Mouse (Mus musculus) limb, embryonic 14.5 days (tissue): Measurements from ENCODE around the gene Hist1h2bf. TPM values are rescaled to one million over a fixed set of nuclear protein-coding genes. Genes with fewer than 3 reads are reported as not detected.
"Not testable (repeated sequence)": the region's sequence is repeated elsewhere in the genome, so short reads cannot be mapped to it uniquely, and the experiment has no call there.

Experiments used
- ATAC-seq: fragments of 200-750 bp; cut with Nextera tagmentation; 2 replicates; pipeline ENCODE4 v1.8.0; 2017; ENCODE audit warnings: low read depth, moderate number of reproducible peaks, moderate TSS enrichment; ENCODE audit not compliant: low FRiP score
- DNase-seq: peaks from one replicate; pipeline ENCODE4 v3.0.0-alpha.2; 2015; ENCODE audit warnings: low spot score
- H3K27ac ChIP-seq: fragments of 300-500 bp; sonication (generic); replicated peaks from 2 replicates; pipeline ENCODE4 v1.5.1; 2014; ENCODE audit warnings: low read depth, mild to moderate bottlenecking, low read length, moderate library complexity, mixed read lengths
- H3K27me3 ChIP-seq: fragments of 300-500 bp; sonication (generic); 2 replicates; pipeline ENCODE4 v1.6.1; 2014; ENCODE audit warnings: low read length, mixed read lengths; ENCODE audit not compliant: control insufficient read depth, insufficient read depth
- H3K36me3 ChIP-seq: fragments of 300-500 bp; sonication (generic); 2 replicates; pipeline ENCODE4 v1.6.1; 2014; ENCODE audit warnings: mild to moderate bottlenecking, low read length, moderate library complexity, mixed read lengths; ENCODE audit not compliant: control insufficient read depth, insufficient read depth
- H3K4me1 ChIP-seq: fragments of 300-500 bp; sonication (generic); 2 replicates; pipeline ENCODE4 v1.6.1; 2014; ENCODE audit warnings: antibody characterized with exemption, low read length, mixed read lengths; ENCODE audit not compliant: control insufficient read depth, insufficient read depth
- H3K4me2 ChIP-seq: fragments of 300-500 bp; sonication (generic); replicated peaks from 2 replicates; pipeline ENCODE4 v1.6.1; 2014; ENCODE audit warnings: low read depth, mild to moderate bottlenecking, low read length, moderate library complexity; ENCODE audit not compliant: severe bottlenecking
- H3K4me3 ChIP-seq: fragments of 300-500 bp; sonication (generic); replicated peaks from 2 replicates; pipeline ENCODE4 v1.5.1; 2014; ENCODE audit warnings: low read length
- H3K9ac ChIP-seq: fragments of 300-500 bp; sonication (generic); 2 replicates; pipeline ENCODE4 v1.6.1; 2014; ENCODE audit warnings: mild to moderate bottlenecking, low read depth, low read length, moderate library complexity; ENCODE audit not compliant: severe bottlenecking
- H3K9me3 ChIP-seq: fragments of 300-500 bp; sonication (generic); 2 replicates; pipeline ENCODE4 v1.6.1; 2016; ENCODE audit warnings: low read length; ENCODE audit not compliant: control insufficient read depth
- POLR2A ChIP-seq: fragments of 200-500 bp; IDR thresholded peaks from 2 replicates; pipeline ENCODE4 v1.8.0; 2012; ENCODE audit warnings: inconsistent platforms, mild to moderate bottlenecking, moderate library complexity, borderline replicate concordance; ENCODE audit not compliant: insufficient read depth, insufficient read length; ENCODE audit errors: extremely low read depth
- WGBS: fragments of 180-500 bp; shearing (Covaris S2); extraction: QIAGEN DNeasy Blood & Tissue Kit; methylation state at CpG from one replicate; pipeline ENCODE4 v1.1.7; 2014; 5-methylcytosine and 5-hydroxymethylcytosine counted together
- polyA plus RNA-seq, 2 experiments: library from polyadenylated mRNA; depleted of rRNA in 1 of 2; stranded (reverse) in 1 of 2; unstranded in 1 of 2; fragments of >200 nt; fragmentation: Nextera tagmentation in 1 of 2; extraction: Ambion mirVana in 1 of 2; gene quantifications; 2 replicates each; pipeline versions ENCODE4 v1.2.1 to v1.2.3; 2012 to 2014

Hist1h2bf gene
- polyA plus RNA-seq, 2 experiments = 5.3 to 17.8 TPM

GRCm38 (mm10) chr13:23595622-23596372, 21.8 kb upstream of the Hist1h2bf start:
- Histone ChIP-seq H3K36me3 (no peaks in the 10 kb centered on the region), H3K9ac (no peak overlapping the region), H3K4me1 (peaks cover 8% of the 10 kb centered on the region; the same call in 1 of the 2 replicates), H3K27me3 (no peaks in the 10 kb centered on the region), H3K9me3 (no peaks in the 10 kb centered on the region), H3K27ac (no peak overlapping the region), H3K4me3 (no peak overlapping the region), H3K4me2 (no peak overlapping the region)
- WGBS = 72% methylated on average over 7 of the region's 7 CpGs
- ATAC-seq (no peak), DNase-seq (no peak)
- no peak for TF ChIP-seq POLR2A

- WGBS = 78% methylated on average over 2 of the region's 2 CpGs
- H3K4me2 ChIP-seq = no peak overlapping the region
These were observed 21.2 kb upstream of the Hist1h2bf start for GRCm38 (mm10) chr13:23595185-23595584.

DNA sequence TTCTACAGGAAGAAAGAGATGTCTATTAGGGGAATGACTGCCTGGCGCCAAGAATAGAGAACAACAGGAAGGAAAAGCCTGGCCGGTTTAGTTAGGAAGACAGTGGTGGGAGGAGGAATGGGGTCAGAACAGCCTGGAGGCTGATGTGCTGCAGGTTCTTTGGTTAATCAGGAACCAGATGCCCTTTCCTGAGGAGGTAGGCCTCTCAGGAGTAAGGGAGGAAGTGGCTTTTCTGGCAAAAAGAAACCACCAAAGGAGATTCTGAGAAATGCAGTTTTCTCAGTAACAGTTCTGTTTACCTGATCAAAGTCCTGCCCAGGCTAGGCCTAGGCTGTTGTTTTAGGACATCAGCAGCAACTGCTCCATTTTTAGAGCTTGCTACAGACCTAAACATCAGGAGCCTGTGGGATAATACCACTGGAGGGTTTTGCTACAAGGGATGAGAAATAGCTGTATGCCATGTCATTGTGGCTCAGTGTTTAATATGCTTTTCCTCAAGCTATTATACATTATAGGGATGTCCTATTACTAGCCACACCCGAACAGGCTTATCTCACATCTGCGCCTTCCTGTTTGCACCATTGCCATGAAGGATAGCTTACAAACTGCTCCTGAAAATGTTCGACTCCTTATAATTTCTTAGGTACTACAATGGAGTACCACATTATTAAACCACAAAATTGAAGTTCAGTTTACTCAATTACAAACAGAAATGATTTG, 19.2 kb upstream of the Hist1h2bf start:
- no peak for TF ChIP-seq POLR2A
- no peak for DNase-seq
- peaks cover 8% of the 10 kb centered on the region; the same call in 1 of the 2 replicates for H3K4me1 ChIP-seq
- no peak overlapping the region for H3K9ac ChIP-seq
- H3K9me3 ChIP-seq = no peaks in the 10 kb centered on the region
- WGBS = 61% methylated on average over 5 of the region's 5 CpGs
- peak overlapping the region; percentile 50 for H3K27ac ChIP-seq
- ATAC-seq = no peak
- no peak overlapping the region for H3K4me2 ChIP-seq
- no peak overlapping the region for H3K4me3 ChIP-seq
- H3K36me3 ChIP-seq = no peaks in the 10 kb centered on the region
- no peaks in the 10 kb centered on the region for H3K27me3 ChIP-seq

More at GRCm38 (mm10) chr13:23595185-23595584, 21.2 kb upstream of the Hist1h2bf start:
- no peaks in the 10 kb centered on the region for H3K9me3 ChIP-seq
- no peaks in the 10 kb centered on the region for H3K36me3 ChIP-seq
- H3K9ac ChIP-seq = no peak overlapping the region
- no peak for ATAC-seq
- no peak overlapping the region for H3K27ac ChIP-seq
- peaks cover 8% of the 10 kb centered on the region; the same call in 1 of the 2 replicates for H3K4me1 ChIP-seq
- TF ChIP-seq POLR2A = no peak
- no peak for DNase-seq
- no peaks in the 10 kb centered on the region for H3K27me3 ChIP-seq
- H3K4me3 ChIP-seq = no peak overlapping the region

- 38% methylated on average over 7 of the region's 7 CpGs for WGBS
- DNase-seq (no peak), ATAC-seq (no peak)
- H3K4me2 ChIP-seq = no peak overlapping the region
- no peak overlapping the region for H3K4me3 ChIP-seq
- H3K27me3 ChIP-seq = no peaks in the 10 kb centered on the region
- H3K9ac ChIP-seq = no peak overlapping the region
- H3K9me3 ChIP-seq = no peaks in the 10 kb centered on the region
- no peak for TF ChIP-seq POLR2A
- no peaks in the 10 kb centered on the region for H3K36me3 ChIP-seq
- H3K4me1 ChIP-seq = peaks cover 8% of the 10 kb centered on the region; the same call in 1 of the 2 replicates
- peak overlapping the region; percentile 50; the same call in 1 of the 2 replicates for H3K27ac ChIP-seq
These were observed 18.6 kb upstream of the Hist1h2bf start for GRCm38 (mm10) chr13:23592614-23593013.

GRCm38 (mm10) chr13:23591886-23592285, 17.9 kb upstream of the Hist1h2bf start:
- ATAC-seq, H3K27ac ChIP-seq, DNase-seq, H3K4me2 ChIP-seq, H3K27me3 ChIP-seq, H3K9me3 ChIP-seq, H3K9ac ChIP-seq, H3K4me3 ChIP-seq, H3K36me3 ChIP-seq: not testable (repeated sequence)
- 80% methylated on average over 6 of the region's 7 CpGs for WGBS
- H3K4me1 ChIP-seq = peaks cover 11% of the 10 kb centered on the region
